In the genomic region with DNA sequence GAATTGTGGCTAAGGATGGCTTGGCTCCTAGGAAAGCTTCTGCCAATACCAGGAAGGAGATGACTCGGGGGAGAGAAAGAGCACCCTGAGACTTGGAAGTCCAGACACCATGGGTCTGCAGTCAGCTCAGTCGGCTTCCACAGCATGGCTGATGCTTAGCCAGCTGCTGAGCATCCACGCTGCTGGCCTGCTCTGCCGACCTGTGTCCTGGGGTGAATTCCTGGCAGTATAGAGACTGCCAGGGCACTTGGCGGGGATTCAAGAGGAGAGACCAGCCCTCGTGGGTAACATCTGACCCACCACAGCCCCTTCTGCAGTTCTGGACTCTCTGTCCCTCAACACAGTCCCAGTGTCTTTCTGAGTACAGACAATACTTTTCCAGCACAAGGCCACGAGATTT, we compare ENCODE assay signal across 20 mouse cellular contexts. TPM values are rescaled to one million over a fixed set of nuclear protein-coding genes. Genes with fewer than 3 reads are reported as not detected.
A peak's percentile ranks its signal among the peaks of the same experiment; 100 is the strongest.
DNase-seq lines count a peak whose midpoint lies in the region; ATAC-seq and TF ChIP-seq lines count a peak whose summit lies in the region.
"Had no signal": no experiment of that assay in that cellular context is flagged by ENCODE, and none has a peak within 500 bp of the region (broad histone marks: within the 10 kb centered on the region; RNA-seq: fewer than 3 reads in every experiment).

No protein-coding gene starts in this region.

- H3K36me3 ChIP-seq in heart, embryonic 13.5 days = no peaks in the 10 kb centered on the region
- no peaks in the 10 kb centered on the region for H3K36me3 ChIP-seq in heart, embryonic 11.5 days (ENCODE audit: control insufficient read depth, insufficient read depth, low read length)
- H3K36me3 ChIP-seq in kidney, embryonic 16.5 days (ENCODE audit: insufficient read depth, low read length) = no peaks in the 10 kb centered on the region
- H3K36me3 ChIP-seq in myocyte (ENCODE audit: control insufficient read depth, insufficient read depth) = no peaks in the 10 kb centered on the region
- H3K36me3 ChIP-seq: embryonic facial prominence, embryonic 12.5 days; forebrain, embryonic 12.5 days; hindbrain, embryonic 13.5 days had no signal

- H3K4me2 ChIP-seq in heart, embryonic 13.5 days = no peak overlapping the region
- no peak overlapping the region for H3K4me2 ChIP-seq in heart, embryonic 11.5 days
- no peak overlapping the region for H3K4me2 ChIP-seq in kidney, embryonic 16.5 days (replicated peaks; ENCODE audit: low read depth, low read length)
- peak overlapping the region; percentile 73 for H3K4me2 ChIP-seq in myocyte (ENCODE audit: low read depth)
- H3K4me2 ChIP-seq: embryonic facial prominence, embryonic 12.5 days; forebrain, embryonic 12.5 days; hindbrain, embryonic 13.5 days had no signal

- ATAC-seq in heart, embryonic 13.5 days (ENCODE audit: extremely low read depth, insufficient number of reproducible peaks, low FRiP score, low TSS enrichment) = no peak
- no peak for ATAC-seq in heart, embryonic 11.5 days (replicated peaks; ENCODE audit: insufficient number of reproducible peaks, low FRiP score, low TSS enrichment)
- no peak for ATAC-seq in kidney, embryonic 16.5 days (ENCODE audit: low FRiP score, low TSS enrichment)
- ATAC-seq: activated CD4-positive, CD25-positive, alpha-beta regulatory T cell, adult 4 months; forebrain, postnatal 0 days; hindbrain, postnatal 0 days had no signal

- no peak for TF ChIP-seq POLR2A in myocyte (IDR thresholded peaks at IDR 0.05; ENCODE audit: insufficient read length, low read depth)

- peak overlapping the region; percentile 9; the same call in 1 of the 2 replicates for H3K9ac ChIP-seq in heart, embryonic 13.5 days
- no peak overlapping the region for H3K9ac ChIP-seq in heart, embryonic 11.5 days (ENCODE audit: low read depth, low read length)
- H3K9ac ChIP-seq in kidney, embryonic 16.5 days (replicated peaks; ENCODE audit: low read length) = no peak overlapping the region
- H3K9ac ChIP-seq: embryonic facial prominence, embryonic 12.5 days; forebrain, embryonic 12.5 days; forebrain, postnatal 0 days; hindbrain, embryonic 13.5 days had no signal

- WGBS in heart, embryonic 13.5 days = 49% methylated on average over 7 of the region's 7 CpGs
- 56% methylated on average over 7 of the region's 7 CpGs for WGBS in heart, embryonic 11.5 days (ENCODE audit: insufficient replicate concordance)
- WGBS in kidney, embryonic 16.5 days = 56% methylated on average over 7 of the region's 7 CpGs

- H3K9me3 ChIP-seq in heart, embryonic 13.5 days = no peaks in the 10 kb centered on the region
- H3K9me3 ChIP-seq in heart, embryonic 11.5 days (replicated peaks; ENCODE audit: control insufficient read depth, low read length) = no peaks in the 10 kb centered on the region
- no peaks in the 10 kb centered on the region for H3K9me3 ChIP-seq in kidney, embryonic 16.5 days (ENCODE audit: low read length)
- H3K9me3 ChIP-seq: embryonic facial prominence, embryonic 12.5 days; forebrain, embryonic 12.5 days; hindbrain, embryonic 13.5 days had no signal

- H3ac ChIP-seq in myocyte (ENCODE audit: control insufficient read depth, insufficient read length) = no peak overlapping the region

- H3K4me3 ChIP-seq in heart, embryonic 13.5 days = no peak overlapping the region
- H3K4me3 ChIP-seq in heart, embryonic 11.5 days (ENCODE audit: low read depth, low read length) = no peak overlapping the region
- H3K4me3 ChIP-seq in kidney, embryonic 16.5 days (ENCODE audit: low read length) = no peak overlapping the region
- no peak overlapping the region for H3K4me3 ChIP-seq in myocyte
- H3K4me3 ChIP-seq: embryonic facial prominence, embryonic 12.5 days; forebrain, embryonic 12.5 days; hindbrain, embryonic 13.5 days had no signal

- H3K27me3 ChIP-seq in heart, embryonic 13.5 days (replicated peaks) = 0 out of 2 replicates have a peak, but pooled peaks cover 4% of the 10 kb centered on the region
- no peaks in the 10 kb centered on the region; the same call in 1 of the 2 replicates for H3K27me3 ChIP-seq in heart, embryonic 11.5 days (ENCODE audit: control insufficient read depth, insufficient read depth, low read length)
- no peaks in the 10 kb centered on the region for H3K27me3 ChIP-seq in kidney, embryonic 16.5 days (ENCODE audit: insufficient read depth, low read length)
- H3K27me3 ChIP-seq in myocyte (ENCODE audit: control insufficient read depth, insufficient read depth, insufficient read length) = no peaks in the 10 kb centered on the region
- H3K27me3 ChIP-seq: CH12.LX, Patski had no signal

- DNase-seq in kidney, adult 11 months = peak; percentile 14
- peak; percentile 30 to 64 for DNase-seq in kidney, postnatal 25 days
- no peak for DNase-seq in kidney, adult 8-10 months
- DNase-seq: adrenal gland, postnatal 14 days; cerebellum, adult 11-12 months; cerebellum, adult 9-10 months; cerebellum, postnatal 25 days; forebrain, postnatal 0 days; gastrocnemius, postnatal 14 days had no signal

- no peak overlapping the region for H3K27ac ChIP-seq in heart, embryonic 13.5 days (replicated peaks)
- H3K27ac ChIP-seq in heart, embryonic 11.5 days (ENCODE audit: low read depth, low read length) = no peak overlapping the region
- H3K27ac ChIP-seq in kidney, embryonic 16.5 days (ENCODE audit: low read length) = no peak overlapping the region
- H3K27ac ChIP-seq: embryonic facial prominence, embryonic 12.5 days; forebrain, embryonic 12.5 days; hindbrain, embryonic 13.5 days; hindbrain, postnatal 0 days had no signal

- no peaks in the 10 kb centered on the region for H3K79me2 ChIP-seq in myocyte (ENCODE audit: control insufficient read depth, insufficient read depth)

- peaks cover 29% of the 10 kb centered on the region for H3K4me1 ChIP-seq in heart, embryonic 13.5 days
- H3K4me1 ChIP-seq in heart, embryonic 11.5 days (ENCODE audit: control insufficient read depth, insufficient read depth, low read length) = peaks cover 17% of the 10 kb centered on the region
- peaks cover 30% of the 10 kb centered on the region for H3K4me1 ChIP-seq in kidney, embryonic 16.5 days (ENCODE audit: insufficient read depth, low read length)

TF ChIP-seq in myocyte, 11 proteins besides CTCF, POLR2A, EP300 and RAD21:
- TF ChIP-seq POLR2AphosphoS2 (IDR thresholded peaks at IDR 0.05; ENCODE audit: insufficient read length, low read depth) (no peak), MYOD1 (IDR thresholded peaks at IDR 0.05; ENCODE audit: control insufficient read depth in 1 of 3, insufficient read length in 2 of 3, low read depth in 2 of 3) (peak in 1 of 3 experiments; percentile 3), REST (IDR thresholded peaks at IDR 0.05; ENCODE audit: insufficient read depth, insufficient read length) (no peak)

RNA-seq across cellular contexts. Expression of gene Rfx8, which starts 26.0 kb away (rescaled TPM):
- 0.59 and 0.67 TPM in 2 replicates for polyA plus RNA-seq in heart, embryonic 13.5 days (2015; fragmentation: Nextera tagmentation; extraction: Ambion mirVana)
- 0.74 and 1.5 TPM in 2 replicates for polyA plus RNA-seq in heart, embryonic 11.5 days (2014; fragmentation: Nextera tagmentation; extraction: Ambion mirVana)
- polyA plus RNA-seq in kidney, embryonic 16.5 days (2015; fragmentation: Nextera tagmentation; extraction: Ambion mirVana) = 0.17 and 0.21 TPM in 2 replicates
- 0.16 TPM for polyA plus RNA-seq in myocyte (2012; fragmentation: generic; extraction: Trizol)
- polyA plus RNA-seq: activated CD4-positive, CD25-positive, alpha-beta regulatory T cell, adult 4 months; forebrain, embryonic 12.5 days; Patski had no signal

RNA-seq across cellular contexts. Expression of gene Creg2, which starts 43.5 kb away (rescaled TPM):
- polyA plus RNA-seq in heart, embryonic 13.5 days (2015; fragmentation: Nextera tagmentation; extraction: Ambion mirVana) = not detected in 2 replicates
- polyA plus RNA-seq in heart, embryonic 11.5 days (2014; fragmentation: Nextera tagmentation; extraction: Ambion mirVana) = 0.03 and 0.06 TPM in 2 replicates
- 0.04 and 0.08 TPM in 2 replicates for polyA plus RNA-seq in kidney, embryonic 16.5 days (2015; fragmentation: Nextera tagmentation; extraction: Ambion mirVana)
- not detected for polyA plus RNA-seq in myocyte (2012; fragmentation: generic; extraction: Trizol)
- polyA plus RNA-seq: Patski had no signal

Comparison
In these comparisons a context has a peak if more than half of its experiments do, and no peak if none do; other contexts are left out.
1. DNase-seq: peak in kidney, adult 11 months (single experiment) and kidney, postnatal 25 days (2 of 2); none in kidney, adult 8-10 months (0 of 2).